9 mouse cellular contexts compared by ENCODE assay signal in genomic region chr7:90386885-90387459, GRCm38 (mm10). TPM values are rescaled to one million over a fixed set of nuclear protein-coding genes. Genes with fewer than 3 reads are reported as not detected.
DNase-seq lines count a peak whose midpoint lies in the region; ATAC-seq and TF ChIP-seq lines count a peak whose summit lies in the region.
"Had no signal": no experiment of that assay in that cellular context is flagged by ENCODE, and none has a peak within 500 bp of the region (broad histone marks: within the 10 kb centered on the region; RNA-seq: fewer than 3 reads in every experiment).

No protein-coding gene starts in this region.

- no peak overlapping the region for H3K27ac ChIP-seq in lung, postnatal 0 days (ENCODE audit: low read length)
- H3K27ac ChIP-seq in forebrain, postnatal 0 days (ENCODE audit: low read depth, low read length): no peak overlapping the region
- H3K27ac ChIP-seq in hindbrain, embryonic 15.5 days (replicated peaks): peak overlapping the region; percentile 71
- H3K27ac ChIP-seq in midbrain, embryonic 10.5 days (replicated peaks): no peak overlapping the region; the same call in 1 of the 2 replicates
- H3K27ac ChIP-seq: kidney, postnatal 0 days had no signal

- H3K9me3 ChIP-seq in lung, postnatal 0 days (ENCODE audit: low read length): no peaks in the 10 kb centered on the region
- no peaks in the 10 kb centered on the region for H3K9me3 ChIP-seq in forebrain, postnatal 0 days (ENCODE audit: low read length)
- H3K9me3 ChIP-seq in hindbrain, embryonic 15.5 days: no peaks in the 10 kb centered on the region
- no peaks in the 10 kb centered on the region for H3K9me3 ChIP-seq in midbrain, embryonic 10.5 days (replicated peaks)

- no peaks in the 10 kb centered on the region for H3K36me3 ChIP-seq in lung, postnatal 0 days (ENCODE audit: insufficient read depth, low read length)
- no peaks in the 10 kb centered on the region for H3K36me3 ChIP-seq in forebrain, postnatal 0 days (ENCODE audit: insufficient read depth)
- H3K36me3 ChIP-seq in hindbrain, embryonic 15.5 days: no peaks in the 10 kb centered on the region
- no peaks in the 10 kb centered on the region for H3K36me3 ChIP-seq in midbrain, embryonic 10.5 days

- H3K27me3 ChIP-seq in lung, postnatal 0 days (replicated peaks; ENCODE audit: insufficient read depth, low read length): no peaks in the 10 kb centered on the region
- no peaks in the 10 kb centered on the region for H3K27me3 ChIP-seq in forebrain, postnatal 0 days (ENCODE audit: insufficient read depth, low read length)
- H3K27me3 ChIP-seq in hindbrain, embryonic 15.5 days: no peaks in the 10 kb centered on the region
- H3K27me3 ChIP-seq in midbrain, embryonic 10.5 days (ENCODE audit: low read depth, poor library complexity, severe bottlenecking): no peaks in the 10 kb centered on the region

- ATAC-seq in lung, postnatal 0 days: peak; percentile 41
- peak; percentile 89 for ATAC-seq in forebrain, postnatal 0 days
- peak; percentile 89 for ATAC-seq in hindbrain, embryonic 15.5 days (ENCODE audit: low FRiP score, low read depth)

- no peak for TF ChIP-seq CTCF in lung, postnatal 0 days (IDR thresholded peaks at IDR 0.05)
- no peak for TF ChIP-seq CTCF in forebrain, postnatal 0 days (IDR thresholded peaks at IDR 0.05; ENCODE audit: low read depth)

- H3K4me1 ChIP-seq in lung, postnatal 0 days (ENCODE audit: insufficient read depth, low read depth, low read length): no peaks in the 10 kb centered on the region
- no peaks in the 10 kb centered on the region for H3K4me1 ChIP-seq in forebrain, postnatal 0 days (ENCODE audit: insufficient read depth)
- peaks cover 14% of the 10 kb centered on the region for H3K4me1 ChIP-seq in hindbrain, embryonic 15.5 days (replicated peaks)
- peaks cover 25% of the 10 kb centered on the region for H3K4me1 ChIP-seq in midbrain, embryonic 10.5 days

- H3K4me2 ChIP-seq in lung, postnatal 0 days (replicated peaks; ENCODE audit: low read depth, low read length): no peak overlapping the region; the same call in 1 of the 2 replicates
- H3K4me2 ChIP-seq in forebrain, postnatal 0 days (ENCODE audit: low read depth): peak overlapping the region; percentile 49
- H3K4me2 ChIP-seq in hindbrain, embryonic 15.5 days: peak overlapping the region; percentile 63

- peak; percentile 12 for DNase-seq in lung, postnatal 0 days (ENCODE audit: low spot score)
- DNase-seq in lung, postnatal 36 days: no peak
- peak; percentile 69 for DNase-seq in forebrain, postnatal 0 days
- peak; percentile 35 for DNase-seq in midbrain, embryonic 10.5 days (ENCODE audit: low spot score)
- peak; percentile 81 for DNase-seq in telencephalon, adult 2 months (ENCODE audit: low read depth, low spot score)
- DNase-seq in kidney, adult 8-10 months: no peak
- DNase-seq in cerebellum, adult 8-10 months: no peak

- TF ChIP-seq EP300 in lung, postnatal 0 days (IDR thresholded peaks at IDR 0.05): no peak

- WGBS in lung, postnatal 0 days: 7% methylated on average over 8 of the region's 8 CpGs
- WGBS in forebrain, postnatal 0 days: 2% methylated on average over 8 of the region's 8 CpGs
- under 1% methylated on average over 8 of the region's 8 CpGs for WGBS in hindbrain, embryonic 15.5 days
- under 1% methylated on average over 8 of the region's 8 CpGs for WGBS in midbrain, embryonic 10.5 days

- H3K9ac ChIP-seq in lung, postnatal 0 days (replicated peaks; ENCODE audit: low read depth): no peak overlapping the region
- H3K9ac ChIP-seq in forebrain, postnatal 0 days: peak overlapping the region; percentile 31
- peak overlapping the region; percentile 47 for H3K9ac ChIP-seq in hindbrain, embryonic 15.5 days

- no peak overlapping the region for H3K4me3 ChIP-seq in lung, postnatal 0 days (ENCODE audit: low read depth, low read length)
- H3K4me3 ChIP-seq in forebrain, postnatal 0 days (ENCODE audit: low read depth, low read length): peak overlapping the region; percentile 33
- peak overlapping the region; percentile 39 for H3K4me3 ChIP-seq in hindbrain, embryonic 15.5 days
- H3K4me3 ChIP-seq in midbrain, embryonic 10.5 days: peak overlapping the region; percentile 42

RNA-seq across cellular contexts. Expression of gene Ccdc89, which starts 39.4 kb away (rescaled TPM):
- 1.2 and 1.4 TPM in 2 replicates for polyA plus RNA-seq in lung, postnatal 0 days (2015; fragmentation: Nextera tagmentation; extraction: Ambion mirVana)
- 1.00 and 1.2 TPM in 2 replicates for total RNA-seq in forebrain, postnatal 0 days (2014; rRNA removed)
- 0.67 and 0.74 TPM in 2 replicates for polyA plus RNA-seq in forebrain, postnatal 0 days (2015; fragmentation: Nextera tagmentation; extraction: Ambion mirVana)
- 2.0 and 2.3 TPM in 2 replicates for polyA plus RNA-seq in hindbrain, embryonic 15.5 days (2015; fragmentation: Nextera tagmentation; extraction: Ambion mirVana)
- polyA plus RNA-seq in midbrain, embryonic 10.5 days (2016; fragmentation: Nextera tagmentation; extraction: Ambion mirVana): 2.8 and 3.3 TPM in 2 replicates

RNA-seq across cellular contexts. Expression of gene Crebzf, which starts 55.6 kb away (rescaled TPM):
- 23.7 and 28.7 TPM in 2 replicates for polyA plus RNA-seq in lung, postnatal 0 days (2015; fragmentation: Nextera tagmentation; extraction: Ambion mirVana)
- 99.8 and 112 TPM in 2 replicates for total RNA-seq in forebrain, postnatal 0 days (2014; rRNA removed)
- polyA plus RNA-seq in forebrain, postnatal 0 days (2015; fragmentation: Nextera tagmentation; extraction: Ambion mirVana): 15.5 and 17.0 TPM in 2 replicates
- polyA plus RNA-seq in hindbrain, embryonic 15.5 days (2015; fragmentation: Nextera tagmentation; extraction: Ambion mirVana): 28.5 and 29.0 TPM in 2 replicates
- 26.6 and 29.1 TPM in 2 replicates for polyA plus RNA-seq in midbrain, embryonic 10.5 days (2016; fragmentation: Nextera tagmentation; extraction: Ambion mirVana)

Comparison
In these comparisons a context has a peak if more than half of its experiments do, and no peak if none do; other contexts are left out.
1. DNase-seq: peak in lung, postnatal 0 days (single experiment), forebrain, postnatal 0 days (single experiment), midbrain, embryonic 10.5 days (single experiment) and telencephalon, adult 2 months (single experiment); none in lung, postnatal 36 days (single experiment), kidney, adult 8-10 months (0 of 2) and cerebellum, adult 8-10 months (single experiment).
2. Peak in every context shown above with its lines, with median percentiles within 50 percentile points of each other: ATAC-seq.